Mouse (Mus musculus): ENCODE data around the gene Myh10. TPM values are rescaled to one million over a fixed set of nuclear protein-coding genes. Genes with fewer than 3 reads are reported as not detected.
"Not testable (repeated sequence)": the region's sequence is repeated elsewhere in the genome, so short reads cannot be mapped to it uniquely, and the experiment has no call there.

Myh10 gene
- polyA plus RNA-seq, 1 experiment from 2014 or later = 161 TPM

DNA sequence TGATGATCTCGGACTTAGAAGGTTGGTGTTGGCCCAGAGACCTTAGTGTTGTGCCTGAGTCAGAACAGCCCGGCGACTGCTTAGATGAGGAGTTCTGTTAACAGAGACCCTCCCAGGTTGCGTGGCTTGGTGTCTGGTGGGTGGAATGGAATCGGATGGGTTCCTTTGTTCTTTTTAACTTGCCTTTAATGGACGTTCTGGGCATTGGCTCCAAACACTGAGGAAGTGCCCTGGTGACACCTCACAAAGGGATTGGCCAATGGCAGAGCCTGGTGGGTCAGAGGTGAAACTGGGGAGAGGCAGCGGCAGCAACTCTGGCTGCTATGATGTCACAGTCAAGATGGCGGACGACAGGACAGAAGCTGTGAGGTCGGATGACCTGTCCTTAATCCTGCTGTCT, 99.4 kb downstream of the Myh10 start:
- Histone ChIP-seq H3K4me1 (peaks cover 10% of the 10 kb centered on the region), H3K9me3 (no peaks in the 10 kb centered on the region), H3K36me3 (replicated peaks) (peaks cover 100% of the 10 kb centered on the region), H3K4me3 (no peak overlapping the region), H3K27me3 (replicated peaks; ENCODE audit: low read depth, poor library complexity, severe bottlenecking) (no peaks in the 10 kb centered on the region), H3K27ac (replicated peaks) (no peak overlapping the region)
- DNase-seq (ENCODE audit: low spot score) = no peak
- WGBS = 89% methylated on average over 10 of the region's 10 CpGs

DNA sequence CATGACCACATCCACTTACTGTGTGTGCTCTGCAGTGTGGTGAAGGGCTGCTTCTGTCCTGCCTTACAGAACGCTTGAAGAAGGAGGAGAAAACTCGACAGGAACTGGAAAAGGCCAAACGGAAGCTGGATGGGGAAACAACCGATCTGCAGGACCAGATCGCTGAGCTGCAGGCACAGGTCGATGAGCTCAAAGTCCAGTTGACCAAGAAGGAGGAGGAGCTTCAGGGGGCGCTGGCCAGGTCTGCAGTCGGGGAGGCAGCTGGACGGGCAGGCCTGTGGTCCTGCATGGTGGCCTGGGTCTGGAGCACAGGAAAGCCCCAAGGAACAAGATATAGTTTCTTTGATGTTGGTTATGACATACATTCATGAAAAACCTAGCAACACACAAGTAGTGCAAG, 100.4 kb downstream of the Myh10 start:
- Histone ChIP-seq H3K4me3 (no peak overlapping the region), H3K27ac (replicated peaks) (no peak overlapping the region), H3K9me3 (no peaks in the 10 kb centered on the region), H3K36me3 (replicated peaks) (peaks cover 100% of the 10 kb centered on the region), H3K4me1 (peaks cover 10% of the 10 kb centered on the region), H3K27me3 (replicated peaks; ENCODE audit: low read depth, poor library complexity, severe bottlenecking) (no peaks in the 10 kb centered on the region)
- DNase-seq (ENCODE audit: low spot score) = no peak
- 93% methylated on average over 9 of the region's 9 CpGs for WGBS

GRCm38 (mm10) chr11:68798258-68798657, 106.9 kb downstream of the Myh10 start:
- Histone ChIP-seq H3K27me3 (replicated peaks; ENCODE audit: low read depth, poor library complexity, severe bottlenecking) (no peaks in the 10 kb centered on the region), H3K36me3 (replicated peaks) (peaks cover 100% of the 10 kb centered on the region), H3K27ac (replicated peaks) (no peak overlapping the region; the same call in 1 of the 2 replicates), H3K9me3 (no peaks in the 10 kb centered on the region), H3K4me3 (no peak overlapping the region), H3K4me1 (peaks cover 10% of the 10 kb centered on the region)
- 97% methylated on average over 10 of the region's 10 CpGs for WGBS
- DNase-seq (ENCODE audit: low spot score) = no peak

GRCm38 (mm10) chr11:68805148-68805547, 113.8 kb downstream of the Myh10 start:
- no peaks in the 10 kb centered on the region for H3K9me3 ChIP-seq
- peaks cover 100% of the 10 kb centered on the region for H3K36me3 ChIP-seq (replicated peaks)
- H3K4me1 ChIP-seq = no peaks in the 10 kb centered on the region
- no peak for DNase-seq (ENCODE audit: low spot score)
- H3K27ac ChIP-seq (replicated peaks) = no peak overlapping the region
- WGBS = 67% methylated on average over 4 of the region's 4 CpGs
- no peak overlapping the region for H3K4me3 ChIP-seq
- H3K27me3 ChIP-seq (replicated peaks; ENCODE audit: low read depth, poor library complexity, severe bottlenecking) = no peaks in the 10 kb centered on the region

GRCm38 (mm10) chr11:68807787-68808186, 116.4 kb downstream of the Myh10 start:
- 44% methylated on average over 6 of the region's 6 CpGs for WGBS
- peaks cover 100% of the 10 kb centered on the region for H3K36me3 ChIP-seq (replicated peaks)
- no peak overlapping the region for H3K4me3 ChIP-seq
- no peaks in the 10 kb centered on the region for H3K27me3 ChIP-seq (replicated peaks; ENCODE audit: low read depth, poor library complexity, severe bottlenecking)
- no peak overlapping the region for H3K27ac ChIP-seq (replicated peaks)
- no peaks in the 10 kb centered on the region for H3K9me3 ChIP-seq
- DNase-seq (ENCODE audit: low spot score) = peak; percentile 80
- no peaks in the 10 kb centered on the region for H3K4me1 ChIP-seq

GRCm38 (mm10) chr11:68811881-68812577, 120.7 kb downstream of the Myh10 start:
- no peak for DNase-seq (ENCODE audit: low spot score)
- no peak overlapping the region for H3K27ac ChIP-seq (replicated peaks)
- no peaks in the 10 kb centered on the region for H3K9me3 ChIP-seq
- no peaks in the 10 kb centered on the region for H3K4me1 ChIP-seq
- H3K36me3 ChIP-seq (replicated peaks) = peaks cover 99% of the 10 kb centered on the region
- WGBS = 85% methylated on average over 9 of the region's 9 CpGs
- H3K4me3 ChIP-seq = no peak overlapping the region
- no peaks in the 10 kb centered on the region for H3K27me3 ChIP-seq (replicated peaks; ENCODE audit: low read depth, poor library complexity, severe bottlenecking)

DNA sequence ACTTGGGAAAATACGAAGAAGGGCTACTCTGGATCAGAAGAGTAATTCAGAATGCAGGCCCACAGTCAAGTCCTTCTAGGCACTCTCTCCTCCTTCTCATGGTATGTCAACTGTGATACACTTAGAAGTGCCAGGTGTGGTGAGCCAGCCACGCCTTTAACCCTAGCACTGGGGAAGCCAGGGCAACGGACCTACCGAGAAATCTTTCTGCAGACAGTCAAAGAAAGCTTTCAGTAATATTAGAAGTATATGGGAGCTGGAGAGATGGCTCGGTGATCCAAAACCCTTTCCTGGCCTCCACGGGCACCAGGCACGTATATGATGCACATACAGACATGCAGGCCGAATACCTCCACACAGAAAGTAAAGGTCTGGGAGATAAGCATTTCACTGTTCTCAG, 127.1 kb downstream of the Myh10 start:
- H3K36me3 ChIP-seq (replicated peaks) = peaks cover 96% of the 10 kb centered on the region
- WGBS = 92% methylated on average over 8 of the region's 8 CpGs

GRCm38 (mm10) chr11:68819226-68819805, 128.0 kb downstream of the Myh10 start:
- H3K4me1 ChIP-seq = no peaks in the 10 kb centered on the region
- H3K27ac ChIP-seq (replicated peaks) = no peak overlapping the region
- H3K4me3 ChIP-seq = no peak overlapping the region
- H3K36me3 ChIP-seq (replicated peaks) = peaks cover 94% of the 10 kb centered on the region
- H3K27me3 ChIP-seq (replicated peaks; ENCODE audit: low read depth, poor library complexity, severe bottlenecking) = no peaks in the 10 kb centered on the region
- 94% methylated on average over 14 of the region's 14 CpGs for WGBS
- no peaks in the 10 kb centered on the region for H3K9me3 ChIP-seq
- no peak for DNase-seq (ENCODE audit: low spot score)

More for the DNA sequence above, 127.1 kb downstream of the Myh10 start:
- Histone ChIP-seq H3K4me3 (no peak overlapping the region), H3K27me3 (replicated peaks; ENCODE audit: low read depth, poor library complexity, severe bottlenecking) (no peaks in the 10 kb centered on the region), H3K27ac (replicated peaks) (no peak overlapping the region), H3K9me3 (no peaks in the 10 kb centered on the region), H3K4me1 (no peaks in the 10 kb centered on the region)
- no peak for DNase-seq (ENCODE audit: low spot score)

- peaks cover 91% of the 10 kb centered on the region for H3K36me3 ChIP-seq (replicated peaks)
- no peaks in the 10 kb centered on the region for H3K27me3 ChIP-seq (replicated peaks; ENCODE audit: low read depth, poor library complexity, severe bottlenecking)
- H3K27ac ChIP-seq (replicated peaks) = no peak overlapping the region
- H3K9me3 ChIP-seq = no peaks in the 10 kb centered on the region
- no peak for DNase-seq (ENCODE audit: low spot score)
- 91% methylated on average over 15 of the region's 15 CpGs for WGBS
- no peaks in the 10 kb centered on the region for H3K4me1 ChIP-seq
- H3K4me3 ChIP-seq = no peak overlapping the region
Measured at GRCm38 (mm10) chr11:68822326-68822725, 131.0 kb downstream of the Myh10 start.

DNA sequence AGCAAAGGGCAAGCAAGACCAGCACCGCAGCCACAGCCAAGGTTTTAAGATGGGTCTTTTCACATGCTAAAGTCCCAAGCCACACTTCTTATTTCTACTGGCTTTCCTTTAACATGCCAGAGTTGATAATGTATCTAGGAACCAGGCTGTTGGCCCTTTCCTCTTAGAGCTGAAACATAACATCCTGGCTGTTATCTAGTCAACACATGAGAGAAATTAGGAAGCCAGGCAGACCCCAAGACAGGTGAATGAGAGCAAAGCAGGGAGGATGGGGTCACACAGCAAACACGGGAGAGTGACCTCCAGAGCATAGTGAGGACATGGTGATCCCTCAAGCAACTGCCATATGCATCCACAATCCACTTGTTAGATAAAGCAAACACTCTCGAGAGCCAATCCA, 135.4 kb downstream of the Myh10 start:
- no peak for DNase-seq (ENCODE audit: low spot score)
- H3K27me3 ChIP-seq (replicated peaks; ENCODE audit: low read depth, poor library complexity, severe bottlenecking) = no peaks in the 10 kb centered on the region
- no peaks in the 10 kb centered on the region for H3K4me1 ChIP-seq
- H3K36me3 ChIP-seq (replicated peaks) = peaks cover 88% of the 10 kb centered on the region
- H3K9me3 ChIP-seq = no peaks in the 10 kb centered on the region
- H3K27ac ChIP-seq (replicated peaks) = no peak overlapping the region
- no peak overlapping the region for H3K4me3 ChIP-seq
- 86% methylated on average over 3 of the region's 3 CpGs for WGBS

GRCm38 (mm10) chr11:68831580-68831979, 140.2 kb downstream of the Myh10 start:
- 95% methylated on average over 5 of the region's 5 CpGs for WGBS
- H3K4me1 ChIP-seq; H3K27me3 ChIP-seq (replicated peaks; ENCODE audit: low read depth, poor library complexity, severe bottlenecking); H3K27ac ChIP-seq (replicated peaks); H3K9me3 ChIP-seq; DNase-seq (ENCODE audit: low spot score); H3K4me3 ChIP-seq: not testable (repeated sequence)
- H3K36me3 ChIP-seq (replicated peaks) = peaks cover 96% of the 10 kb centered on the region

DNA sequence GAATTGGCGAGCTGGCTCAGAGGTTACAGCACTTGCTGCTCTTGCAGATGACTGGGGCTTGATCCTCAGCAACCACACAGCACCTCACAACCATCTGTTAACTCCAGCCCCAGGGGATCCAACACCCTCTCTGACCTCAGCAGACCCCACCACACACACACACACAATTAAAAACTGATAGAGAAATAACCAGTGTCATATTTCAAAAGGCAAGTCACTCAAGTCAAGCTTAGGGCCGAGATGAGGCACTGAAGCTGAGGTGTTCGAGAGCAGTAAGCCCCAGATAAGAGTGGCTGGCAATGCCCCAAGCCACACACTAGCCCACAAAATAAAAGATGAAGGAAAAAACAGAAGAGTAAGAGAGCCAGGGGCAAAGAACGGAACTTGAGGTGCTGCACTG, 141.4 kb downstream of the Myh10 start:
- Histone ChIP-seq H3K27me3 (replicated peaks; ENCODE audit: low read depth, poor library complexity, severe bottlenecking) (no peaks in the 10 kb centered on the region), H3K27ac (replicated peaks) (no peak overlapping the region), H3K9me3 (no peaks in the 10 kb centered on the region), H3K4me3 (no peak overlapping the region), H3K4me1 (no peaks in the 10 kb centered on the region), H3K36me3 (replicated peaks) (peaks cover 92% of the 10 kb centered on the region)
- no peak for DNase-seq (ENCODE audit: low spot score)
- 70% methylated on average over 4 of the region's 4 CpGs for WGBS

- Histone ChIP-seq H3K4me1 (no peaks in the 10 kb centered on the region), H3K27ac (replicated peaks) (no peak overlapping the region), H3K27me3 (replicated peaks; ENCODE audit: low read depth, poor library complexity, severe bottlenecking) (no peaks in the 10 kb centered on the region), H3K36me3 (replicated peaks) (peaks cover 88% of the 10 kb centered on the region), H3K4me3 (no peak overlapping the region), H3K9me3 (no peaks in the 10 kb centered on the region)
- DNase-seq (ENCODE audit: low spot score) = no peak
Measured at GRCm38 (mm10) chr11:68833593-68833992, 142.2 kb downstream of the Myh10 start.
